Mouse (Mus musculus) erythroblast, adult 5-6 weeks (primary cell): Measurements from ENCODE around the gene Cdh4. TPM values are rescaled to one million over a fixed set of nuclear protein-coding genes. Genes with fewer than 3 reads are reported as not detected.

Experiments used
- ATAC-seq: replicated peaks from 2 replicates; pipeline ENCODE4 v1.8.0; 2016; ENCODE audit warnings: moderate number of reproducible peaks, mild to moderate bottlenecking, moderate TSS enrichment, inconsistent platforms; ENCODE audit not compliant: poor library complexity, low FRiP score, severe bottlenecking
- total RNA-seq, 2 experiments: library from RNA; stranded (forward) in 1 of 2; stranded (reverse) in 1 of 2; fragments of 150-400 nt in 1 of 2; fragments of 200-764, 138-1000 nt in 1 of 2; gene quantifications; 2 replicates each; pipeline versions ENCODE4 v1.2.3 to v1.2.4; 2015 to 2017; ENCODE audit warnings: low replicate concordance in 2 of 2

Gene Cdh4
- total RNA-seq, 2 experiments from 2014 or later: not detected

DNA sequence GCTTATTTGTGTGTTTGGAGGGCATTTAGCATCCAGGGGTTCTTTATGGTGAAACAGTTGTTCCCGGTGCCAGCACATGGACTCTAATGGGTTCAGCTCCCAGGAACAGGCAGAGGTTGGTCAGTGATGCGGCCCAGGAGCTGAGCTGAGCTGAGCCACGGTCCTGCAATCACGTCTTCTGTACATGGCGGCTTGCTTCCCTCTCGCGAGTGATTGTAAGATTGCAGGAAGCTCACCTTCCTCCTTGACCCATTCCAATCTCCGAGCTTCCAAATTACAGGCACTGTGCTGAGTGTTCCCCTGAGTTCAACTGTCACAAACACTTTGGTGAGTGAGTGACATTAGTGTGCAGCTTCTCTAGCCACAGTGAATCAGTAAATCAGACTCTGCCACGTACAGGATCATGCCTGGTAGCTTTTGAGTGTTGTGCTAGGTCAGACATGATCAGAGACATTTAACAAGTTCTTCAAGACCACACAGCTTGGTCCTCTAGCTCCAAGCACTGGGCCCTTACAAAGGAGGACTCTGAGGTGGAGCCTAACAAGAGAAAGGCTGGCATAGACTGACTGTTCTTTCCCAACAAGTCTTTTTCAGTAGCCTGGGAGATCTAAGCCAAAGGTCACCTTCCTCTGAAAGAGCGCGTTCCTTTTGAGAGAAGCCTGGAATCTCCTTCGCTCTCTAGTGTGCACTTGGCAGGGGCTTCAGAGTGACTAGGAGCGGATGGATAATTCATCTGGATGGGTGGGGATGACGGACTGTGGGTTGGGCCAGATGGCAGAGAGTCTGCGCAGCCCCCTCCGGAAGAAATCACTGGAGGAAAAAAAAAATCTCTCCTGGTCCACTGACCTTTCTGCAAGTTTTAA, 324.7 kb downstream of the Cdh4 start:
- no peak for ATAC-seq

DNA sequence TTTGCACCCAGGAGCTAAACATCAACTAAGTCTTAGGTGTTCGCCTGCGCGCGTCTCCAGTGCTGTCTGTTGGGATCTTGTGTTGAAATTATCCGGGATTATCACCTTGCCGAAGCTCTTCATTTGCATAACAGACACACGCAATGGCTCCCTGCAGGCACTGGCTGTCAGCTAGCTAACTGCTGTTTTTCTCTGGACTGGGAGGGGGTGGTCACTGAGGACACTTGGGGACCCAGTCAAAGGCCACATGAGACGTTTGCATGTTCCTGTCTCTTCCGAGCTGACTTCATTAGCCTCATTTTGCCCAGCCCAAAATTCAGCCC, 325.3 kb downstream of the Cdh4 start:
- no peak for ATAC-seq

DNA sequence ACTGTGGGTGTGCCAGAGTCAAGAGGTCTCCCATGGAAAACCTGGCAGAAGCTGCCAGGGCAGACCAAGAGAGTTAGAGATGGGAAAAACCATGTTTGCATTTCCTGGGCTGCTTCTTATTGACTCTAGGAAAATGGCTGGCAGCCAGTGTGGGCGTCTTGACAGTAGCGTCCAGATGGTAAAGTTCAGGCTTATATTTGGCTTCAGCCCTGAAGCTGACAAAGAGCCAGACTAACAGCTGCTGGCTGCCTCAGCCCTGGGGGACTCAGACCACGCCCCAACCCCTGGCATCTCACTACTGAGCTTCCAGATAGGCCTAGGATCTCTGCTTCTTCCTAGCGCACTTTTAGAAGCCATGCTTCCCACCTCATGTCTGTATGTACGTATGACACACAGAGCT, 326.9 kb downstream of the Cdh4 start:
- no peak for ATAC-seq

DNA sequence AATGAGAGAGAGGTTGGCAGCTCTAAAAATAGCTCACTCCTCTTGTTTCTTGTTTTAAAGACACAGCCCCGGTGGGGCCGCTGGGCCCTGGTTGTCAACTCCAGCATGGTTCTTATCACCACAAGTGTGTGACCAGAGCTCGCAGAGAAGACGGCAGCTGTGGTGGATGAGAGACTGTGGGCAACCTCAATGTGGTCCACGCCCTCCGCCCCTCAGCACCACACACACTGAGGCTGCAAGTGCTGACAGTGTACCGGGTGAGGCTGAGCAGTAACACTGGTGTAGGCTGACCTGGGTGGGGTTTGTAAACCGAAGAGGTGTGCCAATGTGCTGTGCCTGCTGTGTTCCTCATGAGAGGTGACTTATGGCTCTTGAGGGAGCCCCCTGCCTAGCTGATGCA, 327.7 kb downstream of the Cdh4 start:
- ATAC-seq: no peak

DNA sequence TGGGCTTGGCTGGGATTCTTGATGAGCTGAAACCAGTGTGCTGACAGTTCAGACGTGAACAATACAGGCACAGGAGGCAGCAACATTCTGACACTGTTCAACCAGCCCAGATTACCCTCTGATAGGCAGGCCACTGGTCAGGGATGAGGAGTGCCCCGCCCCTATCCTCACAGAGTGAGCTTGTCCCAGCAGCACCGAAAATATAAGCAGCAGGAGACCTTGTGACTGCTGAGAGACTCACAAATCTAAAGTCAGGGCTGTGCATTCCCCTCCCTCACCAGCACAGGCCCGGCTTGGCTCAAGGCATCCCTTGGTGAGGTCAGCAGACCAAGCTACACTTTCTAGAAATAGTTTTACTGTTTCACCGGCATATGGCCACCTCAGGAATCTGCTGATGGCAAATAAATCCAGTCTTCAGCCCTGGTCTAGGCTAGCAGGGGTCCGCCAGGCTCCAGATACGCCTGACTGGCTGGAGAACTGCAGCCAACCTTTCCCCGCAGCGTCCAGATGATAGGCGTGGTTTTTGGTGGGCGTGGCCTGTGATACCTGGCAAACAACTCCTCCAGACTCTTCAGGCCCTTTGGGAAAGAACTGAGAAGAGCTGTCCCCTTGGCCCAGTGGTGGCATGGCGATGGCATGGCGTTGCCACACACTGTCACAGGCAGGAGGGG, 332.3 kb downstream of the Cdh4 start:
- no peak for ATAC-seq

DNA sequence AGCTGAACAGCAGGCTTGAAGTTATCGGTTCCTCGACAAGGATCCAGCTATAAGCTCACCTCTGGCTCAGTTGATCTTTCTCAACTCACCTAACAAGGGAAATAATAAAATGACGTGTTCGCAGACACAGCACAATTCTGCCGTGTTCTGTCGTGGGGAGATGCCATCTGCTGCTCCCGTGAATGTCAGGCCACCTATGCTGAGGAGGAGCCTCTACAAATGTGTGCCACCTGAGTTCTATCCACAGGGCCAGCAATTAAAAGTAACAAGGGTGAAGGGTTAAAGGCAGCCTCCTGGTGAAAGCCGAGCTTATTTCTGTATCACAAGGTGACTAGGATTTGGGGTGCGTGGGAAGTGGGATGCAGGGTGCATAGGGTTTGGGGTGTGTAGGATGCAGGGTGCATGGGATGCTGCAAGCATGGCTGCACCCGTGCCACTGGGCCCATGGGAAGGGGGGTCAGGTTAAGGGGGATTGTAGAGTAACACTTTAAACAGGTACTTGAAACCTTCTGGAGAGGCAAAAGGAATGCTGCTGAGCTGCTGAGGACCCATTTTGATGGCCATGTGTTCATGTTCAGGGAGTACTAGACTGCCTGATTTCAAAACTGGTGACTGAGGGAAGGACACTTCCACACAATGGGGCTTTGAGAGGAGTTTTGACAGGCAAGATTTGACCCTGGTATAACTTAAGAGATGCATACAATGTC, 333.9 kb downstream of the Cdh4 start:
- no peak for ATAC-seq

DNA sequence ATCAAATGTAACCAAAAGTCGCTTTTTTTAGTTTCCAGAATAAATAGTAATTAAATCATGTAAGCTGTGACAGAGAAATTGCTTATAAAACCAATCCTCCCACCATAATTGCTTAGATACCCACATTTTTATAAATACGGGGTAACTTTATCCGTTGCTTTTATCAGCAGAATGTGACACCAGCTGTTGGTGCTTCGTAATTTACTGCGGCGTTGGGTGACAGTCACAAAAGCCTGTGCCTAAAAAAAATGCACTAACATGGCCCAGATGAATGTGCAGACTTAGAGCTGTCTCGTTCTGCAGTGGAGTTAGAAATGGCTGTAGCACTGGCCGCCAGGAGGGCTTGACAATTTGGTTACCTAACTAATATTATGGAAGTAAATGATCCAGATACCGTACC, 337.0 kb downstream of the Cdh4 start:
- no peak for ATAC-seq

DNA sequence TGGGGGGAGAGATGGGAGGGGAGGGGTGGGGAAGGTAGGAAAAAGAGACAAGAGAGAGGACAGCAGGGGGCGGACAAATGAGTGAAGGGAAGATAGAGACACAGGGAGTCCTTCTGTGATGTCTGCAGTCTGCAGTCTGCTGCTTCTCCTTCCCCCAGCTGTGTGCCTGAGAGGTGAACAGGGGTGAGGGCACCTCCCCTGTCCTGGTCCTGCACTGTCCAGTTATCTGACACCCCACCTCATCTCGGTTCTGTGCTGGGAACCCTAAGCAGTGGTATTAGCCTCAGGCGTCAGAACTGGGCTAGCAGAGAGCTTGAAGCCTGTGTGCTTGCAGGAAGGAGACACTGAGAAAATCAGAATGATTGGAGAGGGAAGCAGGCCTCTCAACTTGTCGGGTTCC, 338.7 kb downstream of the Cdh4 start:
- no peak for ATAC-seq

DNA sequence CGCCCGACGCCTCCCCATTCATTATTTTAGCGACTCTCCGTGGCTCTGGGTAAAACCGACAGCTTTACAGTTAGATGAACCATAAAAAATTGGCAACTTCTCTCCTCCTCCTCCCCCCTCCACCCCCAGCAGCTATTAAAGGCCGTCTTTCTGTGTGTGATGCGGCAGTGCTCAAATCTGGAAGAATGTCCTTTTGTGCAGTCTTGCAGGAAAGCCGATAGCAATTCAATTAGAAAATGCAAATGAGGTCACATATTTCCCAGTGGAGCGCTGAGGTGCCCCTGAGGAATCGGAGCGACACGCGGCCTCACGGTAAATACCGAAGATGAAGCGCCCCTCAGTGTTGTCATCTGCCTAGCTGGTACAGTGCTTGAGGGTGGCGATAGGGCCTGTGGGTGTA, 345.0 kb downstream of the Cdh4 start:
- no peak for ATAC-seq

DNA sequence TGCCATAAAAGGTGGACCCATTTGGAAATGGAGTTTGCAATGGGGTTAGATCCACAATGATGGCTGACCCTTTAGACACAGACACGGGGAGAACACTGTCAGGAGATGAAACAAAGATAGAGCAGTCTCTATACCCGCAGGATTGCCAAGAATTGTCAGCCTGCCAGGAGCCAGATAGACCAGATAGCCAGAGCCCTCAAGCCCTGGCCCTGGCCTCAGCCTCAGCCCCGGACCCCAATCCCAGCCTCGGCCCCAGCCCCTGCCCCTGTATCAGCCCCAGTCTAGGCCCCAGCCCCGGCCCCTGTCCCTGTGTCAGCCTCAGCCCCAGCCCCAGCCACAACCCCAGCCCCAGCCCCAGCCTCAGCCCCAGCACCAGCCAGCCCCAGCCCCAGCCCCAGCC, 345.6 kb downstream of the Cdh4 start:
- no peak for ATAC-seq

DNA sequence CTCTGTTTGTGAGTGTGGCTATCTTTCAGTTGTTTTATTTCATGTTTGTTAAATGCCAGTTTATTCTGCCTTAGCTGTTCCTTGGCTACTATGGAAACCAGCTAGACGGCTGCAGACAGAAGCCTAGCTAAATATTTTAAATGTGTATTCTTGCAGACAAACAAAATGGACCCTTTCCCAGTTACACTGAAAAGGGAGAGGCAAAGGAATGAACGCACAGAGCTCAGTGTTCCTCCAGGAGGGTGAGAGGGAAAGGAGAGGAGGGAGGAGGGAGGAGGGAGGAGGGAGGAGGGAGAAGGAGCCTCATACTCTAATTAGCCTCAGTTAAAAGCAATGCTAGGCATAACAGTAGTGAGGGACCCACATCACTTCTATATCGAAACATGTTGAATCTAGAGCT, 348.5 kb downstream of the Cdh4 start:
- no peak for ATAC-seq

DNA sequence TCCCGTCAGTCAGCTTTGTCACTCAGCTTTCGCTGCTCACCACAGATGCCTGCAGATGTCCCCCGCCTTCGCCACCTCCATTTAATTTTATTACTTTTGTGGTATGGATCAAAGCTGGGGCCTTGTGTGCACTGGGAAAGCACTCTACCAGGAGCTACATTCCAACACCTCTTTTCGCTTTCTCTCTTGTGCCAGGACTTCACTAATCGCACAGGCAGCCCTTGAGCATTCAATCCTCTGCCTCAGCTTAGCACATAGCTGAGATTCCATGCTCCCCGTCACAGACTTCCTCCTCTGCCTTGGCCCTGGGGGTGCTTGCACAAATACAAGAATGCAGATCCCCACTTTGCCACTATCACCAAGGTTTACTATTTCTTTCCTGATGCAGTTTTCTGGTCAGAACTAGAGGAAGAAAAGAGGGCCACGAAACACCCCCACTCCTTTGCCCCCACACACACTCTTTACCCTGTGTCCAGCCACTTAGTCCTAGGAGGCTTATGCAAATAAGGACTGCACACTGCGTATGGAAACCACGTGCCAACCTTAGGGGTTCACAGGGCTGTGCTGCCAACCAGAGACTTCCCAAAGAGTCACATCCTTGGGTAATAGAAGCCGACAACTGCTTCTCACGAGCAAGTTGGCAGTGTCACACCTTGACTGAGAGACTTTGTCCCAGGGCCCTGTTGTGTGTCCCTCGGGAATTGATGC, 350.3 kb downstream of the Cdh4 start:
- no peak for ATAC-seq

DNA sequence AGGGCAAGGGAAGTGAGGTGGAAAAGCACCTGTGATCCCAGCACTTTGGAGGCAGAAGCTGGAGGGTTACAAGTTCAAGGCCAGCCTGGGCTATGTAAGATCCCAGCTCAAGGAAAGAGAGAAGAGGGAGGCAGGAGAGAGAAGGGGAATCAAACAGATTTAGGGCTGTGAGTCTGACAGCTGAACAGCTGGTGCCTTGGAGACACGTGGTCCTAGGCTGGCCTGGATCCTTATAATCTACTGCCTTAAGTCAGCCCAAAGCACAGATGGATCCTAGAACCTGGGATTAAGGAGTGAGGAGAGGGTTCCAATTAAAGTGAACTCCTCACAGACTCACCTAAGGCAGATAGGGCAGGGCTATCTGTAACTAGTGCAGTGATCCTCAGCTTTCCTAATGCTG, 352.1 kb downstream of the Cdh4 start:
- no peak for ATAC-seq

DNA sequence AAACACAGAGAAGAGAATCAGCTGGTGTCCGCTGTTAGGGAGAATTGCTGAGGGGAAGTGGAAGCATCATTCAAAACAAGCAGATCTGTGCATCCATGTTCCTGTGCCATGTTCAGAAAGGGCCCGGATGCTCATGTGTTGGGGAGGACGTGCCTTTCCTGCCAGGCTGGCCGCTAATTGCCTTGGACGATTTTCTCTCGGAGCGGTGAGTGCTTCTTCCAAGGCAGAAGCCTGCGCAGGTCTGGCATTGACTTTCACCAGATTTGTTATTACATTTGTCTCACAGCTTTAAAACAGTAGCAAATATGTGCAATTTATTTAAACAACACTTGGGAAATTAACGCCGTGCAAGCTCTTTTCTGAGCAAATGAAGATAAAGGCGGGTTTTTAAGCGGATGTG, 353.2 kb downstream of the Cdh4 start:
- no peak for ATAC-seq

DNA sequence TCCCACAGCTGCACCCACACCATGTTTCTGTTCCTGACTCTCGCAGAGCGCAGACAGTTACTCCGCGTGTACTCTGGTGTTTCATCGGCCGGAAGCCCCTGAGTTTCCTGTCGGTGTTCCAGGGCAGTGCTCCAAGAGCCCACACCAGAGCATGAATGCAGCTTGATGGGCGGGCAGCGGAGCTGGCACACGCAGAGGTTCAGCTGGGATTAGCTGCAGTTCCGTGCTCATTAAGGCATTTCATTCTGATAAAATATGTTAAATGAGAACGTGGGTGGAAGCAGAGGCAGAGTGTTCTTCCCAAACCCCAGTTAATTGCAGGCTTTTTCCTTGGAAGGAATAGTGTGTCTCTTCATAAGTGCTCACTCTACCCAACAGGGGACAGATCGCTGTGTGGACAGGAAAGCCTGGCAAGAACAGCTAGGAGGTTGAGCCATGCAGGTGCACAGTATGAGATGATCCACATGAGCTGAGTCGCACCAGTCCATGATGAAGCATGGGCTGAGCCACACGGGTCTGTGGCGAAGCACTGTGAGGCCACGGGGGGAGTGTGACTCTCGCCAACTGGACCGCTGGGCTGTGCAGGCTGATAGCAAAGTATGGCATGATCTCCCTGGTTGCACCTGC, 357.8 kb downstream of the Cdh4 start:
- ATAC-seq: no peak

DNA sequence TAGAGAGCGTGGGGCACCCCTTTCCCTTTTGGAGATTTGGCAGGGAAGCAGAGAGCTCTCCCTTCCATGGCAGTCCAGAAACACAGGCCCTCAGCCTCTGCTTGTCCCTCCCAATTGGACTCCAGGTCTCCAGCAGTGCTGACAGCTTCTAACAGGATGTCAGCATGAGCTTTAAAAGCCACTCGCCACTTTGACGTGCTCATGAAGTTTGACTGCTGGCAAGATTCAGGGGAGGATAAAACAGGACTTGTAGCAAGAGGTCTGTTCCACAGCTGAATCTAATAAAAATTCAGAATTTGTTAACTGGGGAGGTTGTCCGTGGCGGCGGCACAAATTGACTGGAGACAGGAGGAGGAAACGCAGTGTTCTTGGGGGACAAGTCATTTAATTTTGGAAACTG, 358.8 kb downstream of the Cdh4 start:
- ATAC-seq: no peak

DNA sequence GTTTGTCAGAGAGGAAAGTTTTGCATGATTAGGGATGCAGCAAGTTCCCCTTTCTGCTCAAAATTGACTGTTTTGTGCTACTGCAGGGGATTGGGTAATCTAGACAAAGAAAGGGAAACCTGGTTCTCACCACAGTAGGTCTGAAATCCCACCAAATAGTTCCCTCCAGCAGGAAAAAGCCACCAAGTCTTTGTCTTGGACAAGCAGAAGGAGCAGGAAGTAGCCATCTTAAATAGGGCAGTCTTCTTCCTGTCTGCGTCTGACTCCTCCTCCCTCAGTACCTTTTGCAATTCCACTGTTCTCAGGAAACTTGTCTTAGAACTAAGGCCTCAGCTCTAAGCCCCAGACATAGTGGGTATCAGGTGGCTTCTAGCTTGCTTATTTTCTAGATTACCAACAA, 360.2 kb downstream of the Cdh4 start:
- ATAC-seq: no peak

DNA sequence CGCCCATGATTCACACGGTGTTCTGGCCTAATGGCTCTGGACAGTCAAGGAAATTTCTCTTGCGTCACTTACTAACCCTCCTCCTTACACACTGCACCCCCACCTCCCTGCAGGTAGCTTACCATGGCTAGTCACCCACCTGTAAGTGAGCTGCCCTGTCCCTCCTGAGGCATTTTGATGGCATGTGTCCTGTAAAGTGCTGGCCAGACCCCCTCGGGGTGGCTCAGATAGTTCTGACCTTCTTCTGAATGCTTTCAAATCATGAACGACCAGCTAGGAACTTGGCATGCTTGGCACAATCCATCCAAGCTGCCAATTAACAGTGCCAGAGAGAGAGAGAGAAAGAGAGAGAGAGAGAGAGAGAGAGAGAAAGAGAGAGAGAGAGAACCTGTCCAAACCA, 368.9 kb downstream of the Cdh4 start:
- ATAC-seq: no peak

DNA sequence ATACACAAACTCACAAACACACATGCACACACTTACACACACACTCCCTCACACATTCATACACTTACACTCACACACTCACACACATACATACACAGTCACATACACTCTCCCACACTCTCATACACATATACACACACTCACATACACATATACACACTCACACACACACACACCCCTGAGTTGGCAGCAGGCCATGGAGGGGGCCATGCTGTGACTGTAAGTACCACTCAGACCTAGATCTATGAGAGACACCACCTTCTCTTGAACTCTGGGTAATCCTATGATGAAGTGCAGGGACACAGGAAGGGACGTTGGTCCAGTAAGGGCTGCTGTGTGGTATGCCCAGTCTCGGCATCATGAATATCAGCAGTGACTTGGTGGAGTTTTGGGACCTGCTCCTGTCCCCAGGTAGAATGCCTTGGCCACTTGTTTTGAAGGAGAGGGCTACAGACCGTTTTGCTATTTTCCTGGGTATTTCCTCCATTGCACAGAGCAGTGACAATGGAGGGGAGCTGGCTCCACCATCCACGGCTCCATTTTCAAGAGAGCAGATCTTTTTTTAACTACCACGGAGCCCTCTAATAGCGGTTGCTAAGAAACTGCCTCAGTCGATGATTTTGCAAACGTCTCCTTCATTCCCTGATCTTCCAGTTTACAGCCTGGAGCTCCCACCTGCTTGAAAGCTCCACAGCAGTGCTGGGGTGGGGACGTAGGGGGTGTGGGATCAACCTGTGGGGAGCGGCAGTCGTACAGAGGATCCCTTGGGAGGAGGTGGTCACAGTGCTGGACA, 371.0 kb downstream of the Cdh4 start:
- no peak for ATAC-seq
